Mouse (Mus musculus) heart, embryonic 11.5 days (tissue): ENCODE measurements around the gene Cdkn1a. TPM values are rescaled to one million over a fixed set of nuclear protein-coding genes. Genes with fewer than 3 reads are reported as not detected.

Source experiments
- ATAC-seq: fragments of 200-750 bp; cut with Nextera tagmentation; replicated peaks from 2 replicates; pipeline ENCODE4 v1.8.0; 2017; ENCODE audit warnings: moderate library complexity; ENCODE audit not compliant: insufficient number of reproducible peaks, low FRiP score, low TSS enrichment
- H3K27ac ChIP-seq: fragments of 300-500 bp; sonication (generic); 2 replicates; pipeline ENCODE4 v1.5.1; 2014; ENCODE audit warnings: mild to moderate bottlenecking, low read depth, low read length
- H3K27me3 ChIP-seq: fragments of 300-500 bp; sonication (generic); 2 replicates; pipeline ENCODE4 v1.6.1; 2014; ENCODE audit warnings: mild to moderate bottlenecking, low read length, mixed read lengths; ENCODE audit not compliant: control insufficient read depth, insufficient read depth
- H3K36me3 ChIP-seq: fragments of 300-500 bp; sonication (generic); 2 replicates; pipeline ENCODE4 v1.6.1; 2014; ENCODE audit warnings: mild to moderate bottlenecking, low read length, moderate library complexity, mixed read lengths; ENCODE audit not compliant: control insufficient read depth, insufficient read depth
- H3K4me1 ChIP-seq: fragments of 300-500 bp; sonication (generic); 2 replicates; pipeline ENCODE4 v1.6.1; 2014; ENCODE audit warnings: low read length; ENCODE audit not compliant: control insufficient read depth, insufficient read depth
- H3K4me2 ChIP-seq: fragments of 300-500 bp; sonication (generic); 2 replicates; pipeline ENCODE4 v1.6.1; 2014; ENCODE audit warnings: mild to moderate bottlenecking, moderate library complexity
- H3K4me3 ChIP-seq: fragments of 300-500 bp; sonication (generic); 2 replicates; pipeline ENCODE4 v1.5.1; 2014; ENCODE audit warnings: low read depth, low read length
- H3K9ac ChIP-seq: fragments of 300-500 bp; sonication (generic); 2 replicates; pipeline ENCODE4 v1.6.1; 2014; ENCODE audit warnings: mild to moderate bottlenecking, low read depth, low read length, moderate library complexity
- H3K9me3 ChIP-seq: fragments of 300-500 bp; sonication (generic); replicated peaks from 2 replicates; pipeline ENCODE4 v1.6.1; 2016; ENCODE audit warnings: low read length; ENCODE audit not compliant: control insufficient read depth
- WGBS: fragments of 180-500 bp; shearing (Covaris S2); extraction: QIAGEN DNeasy Blood & Tissue Kit; methylation state at CpG from one replicate; pipeline ENCODE4 v1.1.7; 2014; ENCODE audit not compliant: insufficient replicate concordance; 5-methylcytosine and 5-hydroxymethylcytosine counted together
- polyA plus RNA-seq: library from polyadenylated mRNA; unstranded; fragments of >200 nt; fragmentation: Nextera tagmentation; extraction: Ambion mirVana; gene quantifications from 2 replicates; pipeline ENCODE4 v1.2.1, GENCODE M21; 2014

The Cdkn1a gene
- polyA plus RNA-seq, 1 experiment from 2014 or later = 39.3 TPM

DNA sequence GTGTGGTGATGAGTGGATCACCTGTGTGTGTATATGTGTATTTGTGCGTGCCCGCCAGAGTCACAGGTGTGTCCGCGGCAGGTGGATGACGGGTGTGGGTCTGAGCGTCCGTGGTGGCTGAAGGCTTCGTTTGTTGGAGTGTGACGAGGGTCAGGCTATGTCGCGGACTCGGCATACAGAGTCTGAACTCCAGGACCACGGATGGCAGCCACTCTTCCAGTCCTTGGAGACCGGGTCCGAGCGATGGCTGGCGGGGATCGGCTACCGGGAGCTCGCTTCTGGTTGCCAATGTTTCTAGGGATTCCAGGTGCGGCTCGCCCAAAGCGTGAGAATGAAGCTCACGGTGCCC, 3.2 kb downstream of the Cdkn1a start:
- ATAC-seq = no peak
- peak overlapping the region; percentile 68 for H3K4me2 ChIP-seq
- H3K36me3 ChIP-seq = no peaks in the 10 kb centered on the region
- under 1% methylated on average over 24 of the region's 24 CpGs for WGBS
- no peaks in the 10 kb centered on the region; the same call in 1 of the 2 replicates for H3K4me1 ChIP-seq
- peak overlapping the region; percentile 43 for H3K4me3 ChIP-seq
- H3K27me3 ChIP-seq = peaks cover 11% of the 10 kb centered on the region
- H3K9me3 ChIP-seq = no peaks in the 10 kb centered on the region
- 0 out of 2 replicates have a peak overlapping the region, but pooled peaks have one; percentile 24 for H3K27ac ChIP-seq
- H3K9ac ChIP-seq = peak overlapping the region; percentile 71

GRCm38 (mm10) chr17:29094310-29095181, 3.8 kb downstream of the Cdkn1a start:
- H3K27ac ChIP-seq = peak overlapping the region; percentile 24; the same call in 1 of the 2 replicates
- peaks cover 11% of the 10 kb centered on the region for H3K27me3 ChIP-seq

DNA sequence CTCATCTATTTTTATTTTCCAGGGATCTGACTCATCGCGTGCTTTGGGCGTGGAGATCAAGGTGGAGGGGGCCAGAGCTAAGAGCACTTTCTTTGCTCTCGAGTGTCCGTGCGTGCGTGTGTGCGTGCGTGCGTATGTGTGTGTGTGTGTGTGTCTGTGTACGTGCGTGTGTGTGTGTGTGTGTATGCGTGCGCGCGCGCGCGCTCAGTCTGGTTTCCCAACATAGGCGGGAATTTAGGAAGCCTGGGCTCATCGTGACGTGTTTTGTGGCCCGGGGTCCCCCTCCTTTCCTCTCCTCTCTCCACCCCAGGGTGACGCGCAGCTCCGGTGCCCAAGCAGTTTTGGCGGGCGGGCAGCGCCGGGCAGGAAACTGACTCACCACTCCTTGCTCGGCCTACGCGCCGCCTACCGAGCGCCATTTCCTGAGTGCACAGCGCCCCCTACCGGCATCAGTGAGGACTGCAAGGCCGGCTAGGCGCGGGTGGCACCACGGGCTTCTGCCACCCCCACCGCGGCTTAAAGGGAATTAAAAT, 4.5 kb downstream of the Cdkn1a start:
- Histone ChIP-seq H3K4me1 (no peaks in the 10 kb centered on the region; the same call in 1 of the 2 replicates), H3K27ac (peak overlapping the region; percentile 46; the same call in 1 of the 2 replicates), H3K9me3 (no peaks in the 10 kb centered on the region), H3K4me3 (peak overlapping the region; percentile 43), H3K36me3 (no peaks in the 10 kb centered on the region), H3K27me3 (peaks cover 11% of the 10 kb centered on the region), H3K4me2 (peak overlapping the region; percentile 68), H3K9ac (peak overlapping the region; percentile 71)
- ATAC-seq = 0 out of 2 replicates have a peak, but pooled peaks have one; percentile 52
- 1% methylated on average over 44 of the region's 44 CpGs for WGBS

More at GRCm38 (mm10) chr17:29094310-29095181, 3.8 kb downstream of the Cdkn1a start:
- ATAC-seq = peak; percentile 27; the same call in 1 of the 2 replicates
- Histone ChIP-seq H3K4me3 (peak overlapping the region; percentile 43), H3K9me3 (no peaks in the 10 kb centered on the region), H3K4me1 (no peaks in the 10 kb centered on the region; the same call in 1 of the 2 replicates), H3K4me2 (peak overlapping the region; percentile 68), H3K36me3 (no peaks in the 10 kb centered on the region), H3K9ac (peak overlapping the region; percentile 71)
- WGBS = under 1% methylated on average over 62 of the region's 71 CpGs

- Histone ChIP-seq H3K4me2 (no peak overlapping the region), H3K4me1 (no peaks in the 10 kb centered on the region; the same call in 1 of the 2 replicates), H3K4me3 (no peak overlapping the region), H3K9me3 (no peaks in the 10 kb centered on the region), H3K27ac (no peak overlapping the region), H3K9ac (no peak overlapping the region), H3K36me3 (no peaks in the 10 kb centered on the region), H3K27me3 (peaks cover 11% of the 10 kb centered on the region)
- ATAC-seq = no peak
- WGBS = 82% methylated on average over 6 of the region's 6 CpGs
Measured at GRCm38 (mm10) chr17:29096245-29096644, 5.5 kb downstream of the Cdkn1a start.

GRCm38 (mm10) chr17:29096851-29097561, 6.2 kb downstream of the Cdkn1a start:
- Histone ChIP-seq H3K27ac (no peak overlapping the region), H3K9ac (no peak overlapping the region), H3K4me3 (no peak overlapping the region), H3K36me3 (no peaks in the 10 kb centered on the region), H3K27me3 (peaks cover 10% of the 10 kb centered on the region), H3K9me3 (no peaks in the 10 kb centered on the region), H3K4me1 (no peaks in the 10 kb centered on the region; the same call in 1 of the 2 replicates), H3K4me2 (no peak overlapping the region)
- WGBS = 65% methylated on average over 7 of the region's 7 CpGs
- ATAC-seq = no peak

DNA sequence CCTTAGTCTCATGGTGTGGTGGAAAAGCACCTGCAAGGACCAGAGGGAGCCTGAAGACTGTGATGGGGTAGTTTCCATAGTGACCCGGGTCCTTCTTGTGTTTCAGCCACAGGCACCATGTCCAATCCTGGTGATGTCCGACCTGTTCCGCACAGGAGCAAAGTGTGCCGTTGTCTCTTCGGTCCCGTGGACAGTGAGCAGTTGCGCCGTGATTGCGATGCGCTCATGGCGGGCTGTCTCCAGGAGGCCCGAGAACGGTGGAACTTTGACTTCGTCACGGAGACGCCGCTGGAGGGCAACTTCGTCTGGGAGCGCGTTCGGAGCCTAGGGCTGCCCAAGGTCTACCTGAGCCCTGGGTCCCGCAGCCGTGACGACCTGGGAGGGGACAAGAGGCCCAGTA, 7.5 kb downstream of the Cdkn1a start:
- H3K27ac ChIP-seq = no peak overlapping the region
- WGBS = 90% methylated on average over 24 of the region's 24 CpGs
- no peak for ATAC-seq
- H3K36me3 ChIP-seq = no peaks in the 10 kb centered on the region
- no peaks in the 10 kb centered on the region for H3K9me3 ChIP-seq
- no peak overlapping the region for H3K4me3 ChIP-seq
- no peak overlapping the region for H3K4me2 ChIP-seq
- no peaks in the 10 kb centered on the region; the same call in 1 of the 2 replicates for H3K4me1 ChIP-seq
- H3K9ac ChIP-seq = no peak overlapping the region
- peaks cover 4% of the 10 kb centered on the region for H3K27me3 ChIP-seq

GRCm38 (mm10) chr17:29099076-29099475, 8.3 kb downstream of the Cdkn1a start:
- H3K4me2 ChIP-seq = no peak overlapping the region
- ATAC-seq = no peak
- WGBS = 81% methylated on average over 8 of the region's 8 CpGs
- no peak overlapping the region for H3K27ac ChIP-seq
- H3K27me3 ChIP-seq = peaks cover 4% of the 10 kb centered on the region
- no peaks in the 10 kb centered on the region for H3K36me3 ChIP-seq
- H3K9me3 ChIP-seq = no peaks in the 10 kb centered on the region
- no peak overlapping the region for H3K4me3 ChIP-seq
- no peak overlapping the region for H3K9ac ChIP-seq
- no peaks in the 10 kb centered on the region; the same call in 1 of the 2 replicates for H3K4me1 ChIP-seq

- H3K36me3 ChIP-seq = no peaks in the 10 kb centered on the region
- H3K9ac ChIP-seq = no peak overlapping the region
- H3K27me3 ChIP-seq = no peaks in the 10 kb centered on the region
- no peak overlapping the region for H3K4me2 ChIP-seq
- no peaks in the 10 kb centered on the region for H3K4me1 ChIP-seq
- H3K4me3 ChIP-seq = no peak overlapping the region
- H3K27ac ChIP-seq = no peak overlapping the region
- no peak for ATAC-seq
- no peaks in the 10 kb centered on the region for H3K9me3 ChIP-seq
- 84% methylated on average over 7 of the region's 7 CpGs for WGBS
Measured at GRCm38 (mm10) chr17:29100627-29101026, 9.9 kb downstream of the Cdkn1a start.
